Mouse (Mus musculus): ENCODE data around the gene Grid1. TPM values are rescaled to one million over a fixed set of nuclear protein-coding genes. Genes with fewer than 3 reads are reported as not detected.

The Grid1 gene
- polyA plus RNA-seq, 1 experiment from 2014 or later, result 2.5 TPM

- ATAC-seq (ENCODE audit: low read depth) (peak; percentile 14; the same call in 1 of the 2 replicates), DNase-seq (ENCODE audit: low spot score) (peak; percentile 46)
- no peaks in the 10 kb centered on the region for H3K36me3 ChIP-seq (ENCODE audit: control insufficient read depth, insufficient read depth, low read length)
- H3K4me1 ChIP-seq (ENCODE audit: control insufficient read depth, insufficient read depth, low read length), result 0 out of 2 replicates have a peak, but pooled peaks cover 3% of the 10 kb centered on the region
- 71% methylated on average over 1 of the region's 1 CpGs for WGBS
- H3K9ac ChIP-seq (ENCODE audit: low read depth, low read length), result no peak overlapping the region
- H3K4me3 ChIP-seq (ENCODE audit: low read depth, low read length), result no peak overlapping the region
- no peak overlapping the region for H3K4me2 ChIP-seq (ENCODE audit: low read depth, low read length)
- H3K27ac ChIP-seq (replicated peaks; ENCODE audit: low read depth, low read length), result no peak overlapping the region
- H3K9me3 ChIP-seq (ENCODE audit: control insufficient read depth, low read length), result no peaks in the 10 kb centered on the region
- no peaks in the 10 kb centered on the region for H3K27me3 ChIP-seq (replicated peaks; ENCODE audit: control insufficient read depth, insufficient read depth, low read length)
These were observed 291.0 kb downstream of the Grid1 start for GRCm38 (mm10) chr14:35110928-35111327.

DNA sequence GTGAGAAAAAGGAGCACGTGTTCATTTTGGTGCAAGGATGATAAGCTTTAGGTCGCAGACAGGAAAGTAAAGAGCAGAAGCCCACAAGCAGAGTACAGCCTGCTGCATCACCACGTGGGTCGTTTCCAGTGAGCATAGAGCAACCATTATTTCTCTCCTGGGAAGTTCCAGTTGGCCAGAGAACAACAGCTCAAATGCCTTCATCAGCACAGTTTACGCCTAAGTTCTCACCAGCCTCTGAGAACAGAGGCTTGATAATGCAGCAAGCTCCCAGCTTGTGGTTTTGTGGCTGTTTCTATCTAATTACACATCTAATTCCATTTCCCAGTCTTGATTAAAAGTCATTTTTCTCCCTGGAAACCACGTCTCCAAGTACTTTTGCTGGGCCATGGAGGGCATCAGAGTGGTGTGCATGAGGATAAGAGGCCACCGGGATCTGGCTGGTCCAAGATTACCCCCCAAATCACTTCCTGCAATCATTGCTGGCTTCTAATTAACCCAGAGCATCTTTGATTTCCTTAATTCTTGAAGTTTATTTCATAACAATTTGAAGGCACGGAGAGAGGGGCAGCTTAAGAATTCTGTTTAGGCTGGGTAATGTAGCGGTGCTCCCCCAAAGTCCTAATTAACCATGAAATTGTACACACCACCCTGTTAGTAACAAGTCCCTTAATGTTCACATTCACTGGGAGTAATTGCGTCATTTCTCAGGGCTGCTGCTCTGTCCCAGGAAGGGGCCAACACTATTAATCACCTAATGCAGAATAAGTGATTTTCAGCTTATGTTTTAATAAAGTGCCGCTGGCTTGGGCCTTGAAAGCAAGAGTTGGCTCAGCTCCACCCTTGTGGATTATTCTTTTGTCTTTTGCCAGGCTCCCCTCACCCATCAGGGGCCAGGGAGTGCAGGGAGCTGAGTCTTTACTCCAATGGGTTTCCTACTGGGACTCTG, 292.7 kb downstream of the Grid1 start:
- Histone ChIP-seq H3K4me2 (ENCODE audit: low read depth, low read length) (no peak overlapping the region), H3K36me3 (ENCODE audit: control insufficient read depth, insufficient read depth, low read length) (no peaks in the 10 kb centered on the region), H3K9me3 (ENCODE audit: control insufficient read depth, low read length) (no peaks in the 10 kb centered on the region), H3K4me3 (ENCODE audit: low read depth, low read length) (no peak overlapping the region), H3K27me3 (replicated peaks; ENCODE audit: control insufficient read depth, insufficient read depth, low read length) (no peaks in the 10 kb centered on the region), H3K27ac (replicated peaks; ENCODE audit: low read depth, low read length) (no peak overlapping the region), H3K9ac (ENCODE audit: low read depth, low read length) (no peak overlapping the region), H3K4me1 (ENCODE audit: control insufficient read depth, insufficient read depth, low read length) (0 out of 2 replicates have a peak, but pooled peaks cover 3% of the 10 kb centered on the region)
- DNase-seq (ENCODE audit: low spot score) (peak; percentile 35), ATAC-seq (ENCODE audit: low read depth) (peak; percentile 68; the same call in 1 of the 2 replicates)
- 47% methylated on average over 11 of the region's 11 CpGs for WGBS

DNA sequence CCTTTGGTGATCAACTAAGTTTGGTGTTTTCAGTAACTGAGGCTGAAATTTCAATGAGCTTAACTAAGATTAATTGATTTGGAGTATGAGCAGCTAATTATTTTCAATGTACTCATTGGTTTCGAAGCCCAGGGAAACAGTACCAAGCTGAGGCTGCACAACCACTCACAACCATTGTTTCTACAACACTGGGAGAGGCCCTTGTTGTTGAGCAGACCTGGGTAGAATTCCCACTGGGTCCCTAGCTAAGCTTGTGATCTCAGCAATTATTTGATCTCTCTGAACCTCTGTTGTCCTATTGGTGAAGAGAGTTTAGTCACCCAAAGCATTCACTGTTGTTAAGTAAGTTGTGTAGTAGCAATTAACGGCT, 293.4 kb downstream of the Grid1 start:
- ATAC-seq (ENCODE audit: low read depth), result no peak; the same call in 1 of the 2 replicates
- no peak for DNase-seq (ENCODE audit: low spot score)
- Histone ChIP-seq H3K27ac (replicated peaks; ENCODE audit: low read depth, low read length) (no peak overlapping the region), H3K9me3 (ENCODE audit: control insufficient read depth, low read length) (no peaks in the 10 kb centered on the region), H3K9ac (ENCODE audit: low read depth, low read length) (no peak overlapping the region), H3K4me3 (ENCODE audit: low read depth, low read length) (no peak overlapping the region), H3K27me3 (replicated peaks; ENCODE audit: control insufficient read depth, insufficient read depth, low read length) (no peaks in the 10 kb centered on the region), H3K4me1 (ENCODE audit: control insufficient read depth, insufficient read depth, low read length) (0 out of 2 replicates have a peak, but pooled peaks cover 3% of the 10 kb centered on the region), H3K36me3 (ENCODE audit: control insufficient read depth, insufficient read depth, low read length) (no peaks in the 10 kb centered on the region), H3K4me2 (ENCODE audit: low read depth, low read length) (no peak overlapping the region)
- WGBS, result 63% methylated on average over 2 of the region's 2 CpGs

- 57% methylated on average over 3 of the region's 3 CpGs for WGBS
- Histone ChIP-seq H3K4me1 (ENCODE audit: control insufficient read depth, insufficient read depth, low read length) (peaks cover 8% of the 10 kb centered on the region; the same call in 1 of the 2 replicates), H3K9ac (ENCODE audit: low read depth, low read length) (no peak overlapping the region), H3K4me2 (ENCODE audit: low read depth, low read length) (no peak overlapping the region), H3K4me3 (ENCODE audit: low read depth, low read length) (no peak overlapping the region), H3K36me3 (ENCODE audit: control insufficient read depth, insufficient read depth, low read length) (no peaks in the 10 kb centered on the region), H3K27me3 (replicated peaks; ENCODE audit: control insufficient read depth, insufficient read depth, low read length) (no peaks in the 10 kb centered on the region), H3K27ac (replicated peaks; ENCODE audit: low read depth, low read length) (no peak overlapping the region), H3K9me3 (ENCODE audit: control insufficient read depth, low read length) (no peaks in the 10 kb centered on the region)
- ATAC-seq (ENCODE audit: low read depth) (no peak), DNase-seq (ENCODE audit: low spot score) (no peak)
These were observed 296.0 kb downstream of the Grid1 start for GRCm38 (mm10) chr14:35115913-35116312.

- no peaks in the 10 kb centered on the region for H3K9me3 ChIP-seq (ENCODE audit: control insufficient read depth, low read length)
- no peaks in the 10 kb centered on the region for H3K36me3 ChIP-seq (ENCODE audit: control insufficient read depth, insufficient read depth, low read length)
- no peak overlapping the region for H3K4me3 ChIP-seq (ENCODE audit: low read depth, low read length)
- 68% methylated on average over 2 of the region's 2 CpGs for WGBS
- no peak overlapping the region for H3K9ac ChIP-seq (ENCODE audit: low read depth, low read length)
- no peaks in the 10 kb centered on the region for H3K27me3 ChIP-seq (replicated peaks; ENCODE audit: control insufficient read depth, insufficient read depth, low read length)
- H3K4me2 ChIP-seq (ENCODE audit: low read depth, low read length), result no peak overlapping the region
- no peak for DNase-seq (ENCODE audit: low spot score)
- ATAC-seq (ENCODE audit: low read depth), result no peak
- peaks cover 5% of the 10 kb centered on the region; the same call in 1 of the 2 replicates for H3K4me1 ChIP-seq (ENCODE audit: control insufficient read depth, insufficient read depth, low read length)
- no peak overlapping the region for H3K27ac ChIP-seq (replicated peaks; ENCODE audit: low read depth, low read length)
These were observed 300.2 kb downstream of the Grid1 start for GRCm38 (mm10) chr14:35120089-35120488.

DNA sequence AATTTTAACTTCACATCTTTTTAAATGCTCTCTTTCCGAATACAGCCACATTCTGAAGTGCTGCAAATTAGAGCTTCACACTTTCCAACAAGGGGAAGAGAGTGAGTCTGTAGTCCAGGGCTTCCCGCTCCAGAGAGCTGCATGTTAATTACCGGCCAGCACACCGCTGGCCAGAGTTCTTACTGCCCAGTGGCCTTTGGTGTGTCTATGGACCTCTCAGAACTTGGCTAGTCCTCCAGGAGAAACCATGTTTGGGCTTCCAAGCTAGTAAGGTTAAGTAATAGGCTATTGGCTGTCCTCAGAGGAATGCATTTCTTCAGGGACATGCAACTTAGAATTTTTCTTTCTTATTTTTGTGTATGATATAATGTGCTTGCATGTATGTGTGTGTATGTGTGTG, 301.0 kb downstream of the Grid1 start:
- H3K9me3 ChIP-seq (ENCODE audit: control insufficient read depth, low read length), result no peaks in the 10 kb centered on the region
- H3K4me3 ChIP-seq (ENCODE audit: low read depth, low read length), result no peak overlapping the region
- no peak overlapping the region for H3K4me2 ChIP-seq (ENCODE audit: low read depth, low read length)
- H3K27me3 ChIP-seq (replicated peaks; ENCODE audit: control insufficient read depth, insufficient read depth, low read length), result no peaks in the 10 kb centered on the region
- H3K9ac ChIP-seq (ENCODE audit: low read depth, low read length), result no peak overlapping the region
- 84% methylated on average over 4 of the region's 4 CpGs for WGBS
- ATAC-seq (ENCODE audit: low read depth) (no peak), DNase-seq (ENCODE audit: low spot score) (no peak)
- H3K27ac ChIP-seq (replicated peaks; ENCODE audit: low read depth, low read length), result no peak overlapping the region
- H3K4me1 ChIP-seq (ENCODE audit: control insufficient read depth, insufficient read depth, low read length), result peaks cover 5% of the 10 kb centered on the region; the same call in 1 of the 2 replicates
- H3K36me3 ChIP-seq (ENCODE audit: control insufficient read depth, insufficient read depth, low read length), result no peaks in the 10 kb centered on the region

- Histone ChIP-seq H3K4me2 (ENCODE audit: low read depth, low read length) (no peak overlapping the region), H3K4me3 (ENCODE audit: low read depth, low read length) (no peak overlapping the region), H3K9ac (ENCODE audit: low read depth, low read length) (no peak overlapping the region), H3K9me3 (ENCODE audit: control insufficient read depth, low read length) (no peaks in the 10 kb centered on the region), H3K36me3 (ENCODE audit: control insufficient read depth, insufficient read depth, low read length) (no peaks in the 10 kb centered on the region), H3K27ac (replicated peaks; ENCODE audit: low read depth, low read length) (no peak overlapping the region), H3K4me1 (ENCODE audit: control insufficient read depth, insufficient read depth, low read length) (peaks cover 5% of the 10 kb centered on the region; the same call in 1 of the 2 replicates), H3K27me3 (replicated peaks; ENCODE audit: control insufficient read depth, insufficient read depth, low read length) (no peaks in the 10 kb centered on the region)
- DNase-seq (ENCODE audit: low spot score), result no peak
- no peak for ATAC-seq (ENCODE audit: low read depth)
- WGBS, result 64% methylated on average over 3 of the region's 3 CpGs
These were observed 302.2 kb downstream of the Grid1 start for GRCm38 (mm10) chr14:35122111-35122510.

- Histone ChIP-seq H3K36me3 (ENCODE audit: control insufficient read depth, insufficient read depth, low read length) (no peaks in the 10 kb centered on the region), H3K4me1 (ENCODE audit: control insufficient read depth, insufficient read depth, low read length) (peaks cover 5% of the 10 kb centered on the region; the same call in 1 of the 2 replicates), H3K9me3 (ENCODE audit: control insufficient read depth, low read length) (no peaks in the 10 kb centered on the region), H3K4me2 (ENCODE audit: low read depth, low read length) (no peak overlapping the region), H3K4me3 (ENCODE audit: low read depth, low read length) (no peak overlapping the region), H3K9ac (ENCODE audit: low read depth, low read length) (no peak overlapping the region), H3K27me3 (replicated peaks; ENCODE audit: control insufficient read depth, insufficient read depth, low read length) (no peaks in the 10 kb centered on the region), H3K27ac (replicated peaks; ENCODE audit: low read depth, low read length) (no peak overlapping the region)
- peak; percentile 68 for ATAC-seq (ENCODE audit: low read depth)
- WGBS, result 60% methylated on average over 5 of the region's 5 CpGs
- DNase-seq (ENCODE audit: low spot score), result peak; percentile 48
These were observed 303.5 kb downstream of the Grid1 start for GRCm38 (mm10) chr14:35123260-35123875.

Data from embryonic facial prominence, embryonic 14.5 days (tissue).